Mouse (Mus musculus) ZHBTc4 (cell line): ENCODE results near the gene Lgals9.
A peak's percentile ranks its signal among the peaks of the same experiment; 100 is the strongest.

Experiments used
- DNase-seq: peaks from one replicate; pipeline ENCODE4 v3.0.0-alpha.2; 2011; ENCODE audit warnings: low read depth, low spot score

Gene Lgals9

GRCm38 (mm10) chr11:78922678-78923407 is 61.9 kb downstream of the Lgals9 start:
- DNase-seq: peak; percentile 64

GRCm38 (mm10) chr11:78920411-78920939 is 64.3 kb downstream of the Lgals9 start, which contains the start of gene Nos2:
Gene Nos2 (plus strand): TSS chr11:78920787.
- peak; percentile 11 for DNase-seq

- DNase-seq: no peak
Observed at GRCm38 (mm10) chr11:78919745-78920144, 65.0 kb downstream of the Lgals9 start.

GRCm38 (mm10) chr11:78916410-78916809 is 68.3 kb downstream of the Lgals9 start:
- no peak for DNase-seq

GRCm38 (mm10) chr11:78915473-78915872 is 69.3 kb downstream of the Lgals9 start:
- DNase-seq: no peak
